Mouse (Mus musculus) hindbrain, embryonic 15.5 days (tissue): ENCODE measurements around the gene Mettl13. TPM values are rescaled to one million over a fixed set of nuclear protein-coding genes. Genes with fewer than 3 reads are reported as not detected.

Source experiments
- ATAC-seq: fragments of 200-750 bp; cut with Nextera tagmentation; 2 replicates; pipeline ENCODE4 v1.8.0; 2017; ENCODE audit warnings: low read depth, moderate number of reproducible peaks, moderate TSS enrichment; ENCODE audit not compliant: low FRiP score
- H3K27ac ChIP-seq: fragments of 300-500 bp; sonication (generic); replicated peaks from 2 replicates; pipeline ENCODE4 v1.5.1; 2015; ENCODE audit warnings: mild to moderate bottlenecking, inconsistent platforms
- H3K27me3 ChIP-seq: fragments of 300-500 bp; sonication (generic); 2 replicates; pipeline ENCODE4 v1.6.1; 2015; ENCODE audit warnings: control low read depth, inconsistent platforms
- H3K36me3 ChIP-seq: fragments of 300-500 bp; sonication (generic); 2 replicates; pipeline ENCODE4 v1.6.1; 2015; ENCODE audit warnings: control low read depth, inconsistent platforms
- H3K4me1 ChIP-seq: fragments of 300-500 bp; sonication (generic); replicated peaks from 2 replicates; pipeline ENCODE4 v1.6.1; 2015; ENCODE audit warnings: control low read depth, inconsistent platforms
- H3K4me2 ChIP-seq: fragments of 300-500 bp; sonication (generic); 2 replicates; pipeline ENCODE4 v1.6.1; 2015; ENCODE audit warnings: moderate library complexity, mild to moderate bottlenecking, inconsistent platforms
- H3K4me3 ChIP-seq: fragments of 300-500 bp; sonication (generic); 2 replicates; pipeline ENCODE4 v1.5.1; 2015; ENCODE audit warnings: mild to moderate bottlenecking, inconsistent platforms
- H3K9ac ChIP-seq: fragments of 300-500 bp; sonication (generic); 2 replicates; pipeline ENCODE4 v1.6.1; 2015; ENCODE audit warnings: inconsistent platforms
- H3K9me3 ChIP-seq: fragments of 300-500 bp; sonication (generic); 2 replicates; pipeline ENCODE4 v1.6.1; 2016; ENCODE audit warnings: control low read depth, inconsistent platforms
- WGBS: fragments of 180-500 bp; shearing (Covaris S2); methylation state at CpG from one replicate; pipeline ENCODE4 v1.1.7; 2015; 5-methylcytosine and 5-hydroxymethylcytosine counted together
- polyA plus RNA-seq: library from polyadenylated mRNA; unstranded; fragments of >200 nt; fragmentation: Nextera tagmentation; extraction: Ambion mirVana; gene quantifications from 2 replicates; pipeline ENCODE4 v1.2.1, GENCODE M21; 2015

The Mettl13 gene
- polyA plus RNA-seq, 1 experiment from 2014 or later: 15.7 TPM

DNA sequence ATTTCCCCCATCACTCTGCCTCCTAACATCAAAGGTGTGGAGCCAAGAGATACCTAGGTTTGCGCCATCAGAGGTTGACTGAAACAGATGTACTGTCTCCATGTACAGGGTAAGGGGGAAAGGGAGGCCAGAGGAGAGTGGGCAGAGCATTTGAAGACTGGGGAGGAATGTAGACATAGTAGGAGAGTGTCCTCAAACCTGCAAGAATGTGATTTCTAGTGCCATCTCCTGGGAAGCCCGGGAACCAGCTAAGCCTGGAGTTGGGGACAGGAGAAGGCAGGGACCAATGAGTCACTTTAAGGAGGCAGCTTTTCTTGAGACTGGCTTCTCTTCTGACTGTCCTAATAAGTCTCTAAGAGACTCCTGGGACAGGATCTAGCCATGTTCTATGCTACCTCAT is 18.7 kb downstream of the Mettl13 start:
- H3K4me2 ChIP-seq: no peak overlapping the region
- H3K9ac ChIP-seq: no peak overlapping the region
- H3K36me3 ChIP-seq: peaks cover 31% of the 10 kb centered on the region
- H3K9me3 ChIP-seq: no peaks in the 10 kb centered on the region
- no peak overlapping the region for H3K27ac ChIP-seq
- no peaks in the 10 kb centered on the region for H3K4me1 ChIP-seq
- H3K27me3 ChIP-seq: no peaks in the 10 kb centered on the region
- H3K4me3 ChIP-seq: no peak overlapping the region
- no peak for ATAC-seq
- WGBS: 68% methylated on average over 2 of the region's 2 CpGs

DNA sequence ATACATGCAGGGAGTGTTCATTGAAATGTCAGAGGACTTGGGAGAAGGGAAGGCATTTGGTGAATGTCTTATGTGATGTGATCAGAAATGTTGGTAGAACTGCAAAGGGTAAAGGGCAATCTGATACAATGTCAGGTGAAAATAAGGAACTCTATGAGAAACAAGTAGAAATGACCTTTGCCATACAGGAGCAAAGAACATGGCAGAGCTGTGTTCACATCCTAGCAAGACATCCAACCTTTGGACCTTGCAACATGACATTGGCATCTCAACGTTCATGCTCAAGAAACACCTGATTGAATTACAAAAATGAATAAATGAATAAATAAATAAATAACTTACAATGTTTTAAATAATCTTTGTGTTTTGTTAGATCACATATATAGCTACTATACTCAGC is 33.2 kb downstream of the Mettl13 start:
- H3K9ac ChIP-seq: no peak overlapping the region
- 88% methylated on average over 1 of the region's 1 CpGs for WGBS
- no peak for ATAC-seq
- H3K27me3 ChIP-seq: no peaks in the 10 kb centered on the region
- H3K27ac ChIP-seq: no peak overlapping the region
- no peak overlapping the region for H3K4me2 ChIP-seq
- no peak overlapping the region for H3K4me3 ChIP-seq
- H3K4me1 ChIP-seq: no peaks in the 10 kb centered on the region
- H3K9me3 ChIP-seq: no peaks in the 10 kb centered on the region
- H3K36me3 ChIP-seq: no peaks in the 10 kb centered on the region

DNA sequence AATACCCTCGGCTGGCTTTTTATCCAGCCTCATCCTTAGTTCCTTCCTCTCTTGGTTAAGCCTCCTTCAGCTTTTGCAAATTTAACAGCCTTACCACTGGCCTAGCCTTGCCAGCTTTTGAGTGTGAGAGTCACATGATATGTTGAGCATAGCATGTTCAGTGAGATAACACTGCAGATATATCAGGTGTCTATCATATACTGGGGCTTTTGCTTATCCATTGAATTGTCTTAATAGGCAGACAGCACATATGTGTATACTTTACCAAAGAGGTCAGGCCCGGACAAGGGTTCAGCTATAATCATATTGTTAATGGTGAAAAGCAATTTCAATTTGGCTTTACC is 38.4 kb downstream of the Mettl13 start:
- H3K4me2 ChIP-seq: no peak overlapping the region
- no peaks in the 10 kb centered on the region for H3K27me3 ChIP-seq
- no peak overlapping the region for H3K4me3 ChIP-seq
- H3K36me3 ChIP-seq: no peaks in the 10 kb centered on the region
- H3K27ac ChIP-seq: no peak overlapping the region
- ATAC-seq: no peak
- 88% methylated on average over 2 of the region's 2 CpGs for WGBS
- no peak overlapping the region for H3K9ac ChIP-seq
- no peaks in the 10 kb centered on the region for H3K4me1 ChIP-seq
- H3K9me3 ChIP-seq: no peaks in the 10 kb centered on the region

DNA sequence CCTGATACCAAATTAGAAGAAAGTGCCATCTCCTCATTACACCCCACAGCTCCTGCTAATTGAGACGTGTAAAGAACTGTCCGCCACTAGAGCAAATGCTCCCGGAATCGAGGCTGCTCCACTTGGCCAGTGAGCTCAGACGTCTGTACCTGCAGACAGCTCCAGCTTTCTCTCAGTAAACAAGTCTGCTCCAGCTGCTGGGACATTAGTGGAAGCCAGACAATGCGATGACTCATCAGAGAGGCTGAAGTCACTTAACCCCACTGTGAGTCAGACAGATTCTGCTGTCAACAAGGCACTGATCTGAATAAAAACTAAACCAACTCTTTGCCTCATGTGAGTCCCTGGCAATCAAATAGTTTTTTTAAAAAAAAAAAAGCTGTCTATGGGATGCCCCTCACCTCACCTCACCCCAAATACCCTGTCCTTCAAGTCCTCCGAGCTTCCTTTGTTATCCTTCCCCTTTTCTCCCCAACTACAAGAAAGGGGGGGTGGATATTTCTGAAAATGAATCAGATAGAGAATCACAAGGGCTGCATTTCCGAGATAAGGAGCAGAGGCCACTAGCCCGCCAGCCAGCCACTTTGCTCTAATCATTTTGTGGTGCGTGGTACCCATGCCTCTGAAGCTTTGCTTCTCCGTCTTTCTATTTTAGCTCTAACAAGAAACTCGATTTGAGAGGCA is 38.9 kb downstream of the Mettl13 start:
- Histone ChIP-seq H3K4me1 (no peaks in the 10 kb centered on the region), H3K4me3 (no peak overlapping the region), H3K27ac (no peak overlapping the region), H3K36me3 (no peaks in the 10 kb centered on the region), H3K27me3 (no peaks in the 10 kb centered on the region), H3K4me2 (no peak overlapping the region), H3K9me3 (no peaks in the 10 kb centered on the region), H3K9ac (no peak overlapping the region)
- no peak for ATAC-seq
- WGBS: 63% methylated on average over 12 of the region's 12 CpGs

- no peaks in the 10 kb centered on the region for H3K27me3 ChIP-seq
- H3K9me3 ChIP-seq: no peaks in the 10 kb centered on the region
- ATAC-seq: no peak
- no peak overlapping the region for H3K27ac ChIP-seq
- no peak overlapping the region for H3K4me3 ChIP-seq
- H3K9ac ChIP-seq: no peak overlapping the region
- WGBS: 80% methylated on average over 4 of the region's 4 CpGs
- H3K36me3 ChIP-seq: no peaks in the 10 kb centered on the region
- no peak overlapping the region for H3K4me2 ChIP-seq
- H3K4me1 ChIP-seq: no peaks in the 10 kb centered on the region
Measured at GRCm38 (mm10) chr1:162508211-162509005, 39.9 kb downstream of the Mettl13 start.

DNA sequence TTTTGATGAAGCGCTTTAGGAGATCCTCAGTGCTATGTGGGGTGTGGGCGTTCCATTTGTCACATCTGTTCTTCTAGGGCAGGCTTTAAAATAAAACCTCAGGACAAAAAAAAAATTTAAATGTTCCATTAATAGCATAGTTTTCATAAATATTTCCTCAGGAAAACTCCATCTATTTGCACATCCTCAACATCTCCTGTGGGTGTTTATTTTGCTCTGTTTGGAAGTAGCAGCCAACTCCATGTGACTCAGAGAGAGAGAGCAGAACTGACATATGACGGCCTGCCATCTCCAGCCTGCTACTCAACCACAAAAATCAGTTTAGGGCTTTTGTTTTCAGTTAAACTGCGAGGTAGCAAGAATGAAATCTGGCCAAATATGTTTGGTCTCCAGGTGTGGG is 41.8 kb downstream of the Mettl13 start:
- no peaks in the 10 kb centered on the region for H3K27me3 ChIP-seq
- no peak overlapping the region for H3K9ac ChIP-seq
- H3K27ac ChIP-seq: no peak overlapping the region
- no peak for ATAC-seq
- H3K4me3 ChIP-seq: no peak overlapping the region
- H3K4me1 ChIP-seq: no peaks in the 10 kb centered on the region
- H3K36me3 ChIP-seq: no peaks in the 10 kb centered on the region
- no peak overlapping the region for H3K4me2 ChIP-seq
- H3K9me3 ChIP-seq: no peaks in the 10 kb centered on the region
- WGBS: 90% methylated on average over 4 of the region's 4 CpGs

DNA sequence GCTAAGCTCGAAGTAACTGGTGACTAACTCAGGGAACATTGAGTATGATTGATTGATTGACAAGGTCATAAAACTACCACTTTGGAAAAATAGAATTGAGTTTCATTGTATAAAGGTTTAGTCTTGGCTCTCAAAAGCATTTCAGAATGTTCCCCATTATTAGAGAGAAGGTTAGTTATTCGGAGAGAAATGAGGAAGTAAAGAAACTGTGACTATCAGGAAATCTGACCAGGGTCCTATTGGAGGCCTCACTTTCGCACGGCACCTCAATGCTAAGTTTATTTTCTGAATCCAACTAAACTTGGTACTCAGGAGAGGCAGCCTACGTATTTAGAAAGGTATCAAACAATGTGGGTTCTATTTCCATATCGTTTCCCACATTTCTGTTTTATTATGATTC is 42.7 kb downstream of the Mettl13 start:
- WGBS: 88% methylated on average over 6 of the region's 6 CpGs
- Histone ChIP-seq H3K36me3 (no peaks in the 10 kb centered on the region), H3K4me3 (no peak overlapping the region), H3K9me3 (no peaks in the 10 kb centered on the region), H3K9ac (no peak overlapping the region), H3K27me3 (no peaks in the 10 kb centered on the region), H3K4me2 (no peak overlapping the region), H3K27ac (no peak overlapping the region), H3K4me1 (no peaks in the 10 kb centered on the region)
- no peak for ATAC-seq

Other genes starting within 250 kb of the Mettl13 start
- 52.4 and 59.4 TPM in 2 replicates for gene Dnm3, start 70.5 kb downstream of the Mettl13 start, polyA plus RNA-seq
- gene Vamp4, start 22.0 kb upstream of the Mettl13 start, polyA plus RNA-seq: 76.5 and 78.1 TPM in 2 replicates
- 0.09 TPM in 1 of 2 replicates, not detected in the other for gene Myoc, start 90.6 kb upstream of the Mettl13 start, polyA plus RNA-seq
- not detected in 2 replicates for gene Myocos, start 109.7 kb upstream of the Mettl13 start, polyA plus RNA-seq
- gene Prrc2c, start 192.0 kb upstream of the Mettl13 start, polyA plus RNA-seq: 130 and 138 TPM in 2 replicates